Mouse (Mus musculus) effector memory CD4-positive, alpha-beta T cell, adult 7 months (primary cell): ENCODE measurements around the gene Olfr599. TPM values are rescaled to one million over a fixed set of nuclear protein-coding genes. Genes with fewer than 3 reads are reported as not detected.

Source experiments
- polyA plus RNA-seq: library from polyadenylated mRNA; unstranded; fragments of 100-300 nt; shearing (Covaris generic); gene quantifications from one replicate; pipeline ENCODE4 v1.2.1, GENCODE M21; 2017

The Olfr599 gene
- polyA plus RNA-seq = not detected

DNA sequence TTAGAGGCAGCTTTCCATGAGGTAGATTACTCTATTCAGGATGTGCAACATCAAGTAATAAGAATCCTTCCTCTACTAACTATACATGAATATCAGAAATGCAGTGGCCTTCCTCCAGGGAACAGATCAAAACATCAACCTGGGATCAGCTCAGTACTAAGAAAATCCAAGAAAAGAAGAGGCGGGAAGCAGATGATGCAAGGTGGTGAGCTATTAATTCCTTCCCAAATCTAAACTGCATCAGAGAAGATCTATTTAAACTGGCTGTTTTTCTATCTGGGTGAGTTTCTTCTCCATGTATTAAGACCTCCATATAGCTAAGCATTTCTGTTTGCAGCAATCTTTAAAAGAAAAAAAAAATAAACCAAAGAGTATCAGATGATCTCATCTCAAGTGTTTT lies at the start of gene Olfr599:
Olfr599 (plus strand) TSS at position 301 of the 400 bp plus-strand sequence.

DNA sequence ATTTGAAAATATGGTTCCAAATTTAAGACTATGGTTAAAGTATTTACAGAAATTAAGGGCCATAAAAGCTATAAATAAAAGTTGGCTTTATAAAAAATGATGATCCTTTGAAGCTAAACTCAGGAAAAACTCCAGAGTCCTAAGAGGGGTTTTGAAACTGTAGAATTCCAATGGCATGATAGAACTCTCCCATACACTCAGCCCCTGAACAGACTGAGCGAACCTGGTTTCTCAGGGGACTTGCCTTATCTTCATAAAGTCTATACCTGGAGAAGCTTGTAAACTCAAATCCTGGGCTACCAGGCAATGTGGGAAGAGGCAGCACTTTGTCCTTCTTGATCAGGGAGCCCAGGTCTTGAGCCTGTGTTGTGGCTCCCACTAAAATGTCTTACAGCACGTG lies 30.4 kb upstream of the Olfr599 start, which contains the start of gene Olfr596:
Olfr596 (plus strand) TSS at position 301 of the 400 bp plus-strand sequence.

DNA sequence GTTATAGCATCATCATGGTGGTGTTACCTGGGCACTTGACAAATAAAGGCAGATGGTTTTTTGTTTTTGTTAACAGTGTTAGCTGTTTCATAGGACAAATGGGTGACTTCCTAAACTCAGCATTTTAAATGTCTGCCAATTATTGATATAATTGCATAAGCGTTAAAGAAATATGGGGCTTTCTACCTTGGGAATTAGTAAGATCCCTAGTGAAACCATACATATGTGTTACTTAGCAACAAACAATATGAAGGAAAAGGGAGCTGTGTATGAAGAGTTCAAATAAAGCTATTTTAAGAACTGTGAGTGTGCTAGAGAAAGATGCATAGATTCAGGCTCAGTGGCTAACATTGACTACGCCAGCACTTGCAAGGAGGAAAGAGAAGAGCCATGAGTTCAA lies 19.7 kb upstream of the Olfr599 start, which contains the start of gene Olfr597:
Olfr597 (plus strand) TSS at position 301 of the 400 bp plus-strand sequence.

DNA sequence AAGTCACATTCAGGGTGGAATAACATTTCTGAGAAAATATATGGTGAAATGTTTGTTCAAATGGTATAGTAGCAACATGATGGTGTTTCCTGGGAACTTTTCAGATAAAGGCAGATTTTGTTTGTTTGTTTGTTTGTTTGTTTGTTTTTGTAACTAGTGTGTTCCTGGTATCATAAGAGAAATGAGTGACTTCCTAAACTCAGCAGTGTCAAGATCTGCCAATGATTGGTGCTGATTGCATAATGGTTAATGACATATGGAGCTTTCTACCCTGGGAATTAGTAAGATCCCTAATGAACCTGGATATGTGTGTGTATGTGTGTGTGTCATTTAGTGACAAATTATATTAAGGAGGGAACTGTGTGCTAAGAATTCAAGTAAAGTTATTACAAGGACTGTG lies 12.4 kb upstream of the Olfr599 start, which contains the start of gene Olfr598:
Olfr598 (plus strand) TSS at position 301 of the 400 bp plus-strand sequence.

DNA sequence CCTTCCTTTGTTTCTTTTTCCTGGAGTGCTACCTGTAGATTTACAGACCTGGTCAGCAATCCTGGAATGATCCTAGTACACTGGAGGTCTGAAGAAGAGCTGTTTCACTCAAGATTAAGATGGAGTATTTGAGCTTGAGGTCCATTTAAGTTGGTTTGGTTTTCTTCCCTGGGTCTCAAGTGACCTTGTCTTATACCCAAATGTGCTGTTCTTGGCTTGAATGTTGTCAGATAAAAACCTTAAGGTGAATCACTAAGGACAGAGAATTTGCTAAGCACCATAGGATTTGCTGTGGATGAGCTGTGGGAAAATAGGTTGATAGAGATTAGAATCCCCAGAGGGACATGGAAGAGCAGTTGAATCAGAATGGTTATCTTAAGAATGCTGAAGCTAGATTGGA lies 13.9 kb downstream of the Olfr599 start, which contains the start of gene Olfr600:
Olfr600 (minus strand) TSS at position 101 of the 400 bp plus-strand sequence.

DNA sequence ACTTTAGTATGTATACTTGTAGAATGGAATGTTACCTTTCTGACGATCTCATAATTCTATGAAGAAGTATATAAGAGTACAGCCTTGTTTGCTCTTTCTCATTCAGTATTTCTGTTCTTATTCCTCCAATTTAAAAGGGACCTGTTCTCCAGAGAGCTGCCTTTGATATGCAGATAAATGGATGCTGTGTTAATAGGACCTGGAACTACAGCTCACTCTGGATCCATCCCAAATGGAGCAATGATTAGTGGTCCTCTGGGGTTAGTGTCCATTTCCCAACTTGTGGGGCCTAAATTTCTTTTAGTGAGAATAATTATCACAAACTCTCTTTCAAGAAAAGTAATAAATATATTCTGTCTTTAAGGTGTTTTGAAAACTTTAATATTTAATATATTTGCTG lies 26.8 kb downstream of the Olfr599 start, which contains the start of gene Olfr601:
Olfr601 (minus strand) TSS at position 101 of the 400 bp plus-strand sequence.

DNA sequence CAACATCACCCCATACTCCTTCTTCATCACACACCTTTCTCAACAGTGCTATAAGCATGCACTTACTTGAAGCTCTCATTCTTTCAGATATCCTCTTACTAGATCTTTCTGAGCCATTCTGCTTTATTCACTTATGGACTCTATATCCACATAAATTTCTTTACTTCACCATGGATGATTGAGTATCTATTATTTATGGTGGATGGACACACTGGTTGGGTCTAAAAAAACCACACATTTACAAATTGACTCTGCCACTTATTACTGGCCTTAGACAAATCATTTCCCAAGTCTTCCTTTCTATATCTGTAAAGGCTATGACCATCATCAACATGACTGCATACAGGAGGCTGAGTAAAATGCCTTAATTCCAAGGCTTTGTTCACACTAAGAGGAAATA lies 50.4 kb downstream of the Olfr599 start, which contains the start of gene Olfr603:
Olfr603 (minus strand) TSS at position 101 of the 400 bp plus-strand sequence.

Other genes with a start within 250 kb of the Olfr599 start
- gene Olfr585, start 238.2 kb upstream of the Olfr599 start, polyA plus RNA-seq = not detected
- gene Olfr586, start 210.3 kb upstream of the Olfr599 start, polyA plus RNA-seq = not detected
- not detected for gene Olfr588-ps1, start 195.0 kb upstream of the Olfr599 start, polyA plus RNA-seq
- not detected for gene Olfr589, start 179.6 kb upstream of the Olfr599 start, polyA plus RNA-seq
- gene Olfr591, start 157.6 kb upstream of the Olfr599 start, polyA plus RNA-seq = 0.07 TPM
- not detected for gene Olfr592, start 151.1 kb upstream of the Olfr599 start, polyA plus RNA-seq
- not detected for gene Olfr593, start 124.1 kb upstream of the Olfr599 start, polyA plus RNA-seq
- gene Olfr594, start 118.9 kb upstream of the Olfr599 start, polyA plus RNA-seq = 0.27 TPM
- not detected for gene Usp17ld, start 83.4 kb upstream of the Olfr599 start, polyA plus RNA-seq
- gene Olfr596, start 30.3 kb upstream of the Olfr599 start, polyA plus RNA-seq = not detected
- not detected for gene Olfr597, start 19.6 kb upstream of the Olfr599 start, polyA plus RNA-seq
- gene Olfr598, start 12.3 kb upstream of the Olfr599 start, polyA plus RNA-seq = not detected
- gene Olfr600, start 13.8 kb downstream of the Olfr599 start, polyA plus RNA-seq = not detected
- gene Olfr601, start 26.7 kb downstream of the Olfr599 start, polyA plus RNA-seq = not detected
- gene Olfr603, start 50.3 kb downstream of the Olfr599 start, polyA plus RNA-seq = not detected
- gene Usp17lc, start 79.2 kb downstream of the Olfr599 start, polyA plus RNA-seq = not detected
- gene Olfr605, start 109.5 kb downstream of the Olfr599 start, polyA plus RNA-seq = not detected
- not detected for gene Olfr606, start 113.1 kb downstream of the Olfr599 start, polyA plus RNA-seq
- gene Olfr607, start 128.2 kb downstream of the Olfr599 start, polyA plus RNA-seq = not detected
- gene Olfr608, start 134.0 kb downstream of the Olfr599 start, polyA plus RNA-seq = not detected
- gene Olfr609, start 162.1 kb downstream of the Olfr599 start, polyA plus RNA-seq = not detected
- gene Olfr610, start 176.2 kb downstream of the Olfr599 start, polyA plus RNA-seq = not detected
- gene Olfr611, start 184.9 kb downstream of the Olfr599 start, polyA plus RNA-seq = not detected
- gene Olfr612, start 206.8 kb downstream of the Olfr599 start, polyA plus RNA-seq = not detected
- gene Olfr613, start 212.2 kb downstream of the Olfr599 start, polyA plus RNA-seq = not detected
- gene Olfr615, start 220.2 kb downstream of the Olfr599 start, polyA plus RNA-seq = 0.23 TPM
- not detected for gene Olfr616, start 233.2 kb downstream of the Olfr599 start, polyA plus RNA-seq
- not detected for gene Olfr617, start 237.1 kb downstream of the Olfr599 start, polyA plus RNA-seq